Mouse (Mus musculus): ENCODE measurements around the gene Tbx1. TPM values are rescaled to one million over a fixed set of nuclear protein-coding genes. Genes with fewer than 3 reads are reported as not detected.
A peak's percentile ranks its signal among the peaks of the same experiment; 100 is the strongest.

Gene Tbx1
- total and polyA plus RNA-seq, 3 experiments: 0.28 to 0.49 TPM; not detected in 1

DNA sequence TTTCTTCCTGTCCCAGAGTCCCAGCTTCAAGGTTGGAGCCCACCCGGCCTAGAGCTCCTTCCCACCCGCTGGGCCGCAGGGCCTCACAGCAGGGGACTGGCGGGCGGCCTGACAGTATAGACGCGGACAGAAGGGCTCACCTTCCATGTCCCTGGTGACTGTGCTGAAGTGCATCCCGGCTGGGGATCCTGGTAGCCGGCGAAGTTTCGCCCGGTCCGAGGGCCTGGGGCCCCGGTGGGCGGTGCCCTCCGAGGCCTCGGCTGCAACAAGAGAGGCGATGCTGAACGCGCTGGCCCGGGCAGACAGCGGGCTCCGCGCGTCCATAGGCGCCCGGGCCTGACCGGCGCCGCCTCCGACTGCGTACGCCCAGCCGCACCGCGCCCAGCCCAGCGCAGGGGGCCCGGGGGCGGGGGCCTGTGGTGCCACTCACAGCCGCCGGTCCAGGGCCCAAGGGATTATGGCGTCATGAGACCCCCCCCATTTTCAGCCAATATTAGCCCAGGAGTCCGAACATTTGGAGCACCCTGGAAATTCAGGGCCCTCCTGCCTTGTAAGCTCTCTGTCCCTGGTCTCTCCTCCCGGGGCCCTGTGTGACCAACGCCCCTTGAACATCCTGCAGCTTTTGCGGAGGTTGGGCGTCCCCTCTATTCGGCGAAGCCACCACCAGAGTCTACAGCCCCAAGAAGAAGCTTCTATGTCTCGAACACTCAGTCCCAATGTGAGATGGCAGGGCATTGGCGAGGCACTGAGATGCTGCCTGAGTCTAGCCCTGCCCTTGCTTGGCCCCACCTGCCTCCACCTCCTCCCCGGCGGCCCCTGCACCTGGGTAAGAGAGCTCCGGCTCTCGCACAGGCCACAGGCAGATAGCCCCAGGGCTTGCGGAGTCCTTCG is 2.4 kb downstream of the Tbx1 start:
- no peak for DNase-seq

DNA sequence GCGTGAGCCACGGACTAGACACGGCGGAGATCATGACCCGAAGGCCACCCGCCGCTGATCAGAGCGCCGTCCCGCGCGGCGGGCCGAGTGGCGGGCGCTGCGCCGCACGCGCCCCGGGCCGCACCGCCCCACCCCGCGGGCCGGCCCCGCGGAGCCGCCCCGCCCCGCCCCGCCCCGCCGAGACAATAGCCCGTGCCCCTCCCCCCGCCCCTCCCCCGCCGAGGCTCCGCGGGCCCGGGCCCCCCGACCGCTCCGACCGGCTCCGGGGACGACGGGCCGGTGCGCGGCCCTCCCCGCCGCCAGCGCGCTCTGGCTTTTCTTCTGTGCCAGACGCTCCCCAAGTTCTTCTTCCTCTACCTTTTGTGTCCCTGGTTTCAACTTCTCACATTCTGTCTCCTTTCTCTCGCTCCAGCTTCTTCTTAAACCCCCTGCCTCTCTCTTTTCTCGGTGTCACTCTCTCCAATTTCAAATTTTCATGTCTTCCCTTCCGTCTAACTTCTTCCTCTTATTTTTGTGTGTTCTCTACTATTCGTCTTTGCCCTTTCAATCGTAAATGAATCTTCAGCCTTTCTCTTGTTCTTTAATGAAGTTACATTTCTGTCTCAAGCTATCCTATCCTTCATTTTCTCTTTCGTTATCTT is 3.4 kb downstream of the Tbx1 start:
- DNase-seq: no peak

DNA sequence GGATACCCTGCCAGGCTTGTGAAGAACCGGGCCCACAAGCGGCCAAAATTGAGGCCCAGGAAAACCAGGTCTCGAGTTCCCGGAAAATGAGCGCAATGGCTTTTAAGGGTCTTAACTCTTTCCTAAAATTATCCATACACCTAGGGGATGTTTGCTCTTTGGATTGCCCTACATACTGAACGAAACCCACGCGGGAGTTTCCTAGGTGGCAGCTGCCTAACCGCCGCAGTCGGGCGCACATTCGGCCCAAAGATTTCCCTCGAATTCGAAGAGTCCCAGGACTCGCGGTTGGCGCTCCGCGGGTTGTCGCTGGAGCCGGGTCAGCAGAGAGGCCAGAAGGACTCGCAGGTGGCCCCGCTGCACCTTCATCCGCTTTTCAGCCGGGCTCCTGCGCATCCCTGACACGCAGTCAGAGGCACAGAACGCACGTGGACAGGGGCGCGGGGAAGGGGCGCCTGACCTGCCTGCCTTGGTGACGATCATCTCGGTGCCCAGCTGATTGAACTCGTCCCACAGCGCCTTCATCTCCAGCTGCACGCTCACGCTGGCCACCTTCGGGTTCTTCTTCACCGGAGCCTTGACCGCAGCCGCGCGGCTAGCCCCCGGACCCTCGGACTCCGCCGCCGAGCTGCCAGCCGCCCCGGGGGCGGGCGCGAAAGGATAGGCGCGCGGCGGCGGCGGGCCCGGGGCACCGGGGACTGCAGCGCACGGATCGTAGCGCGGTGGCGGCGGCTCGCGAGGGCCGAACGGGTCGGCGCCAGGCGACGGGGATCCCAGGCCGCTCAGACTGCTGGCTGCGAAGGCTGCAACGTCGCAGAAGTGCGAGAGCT is 4.2 kb downstream of the Tbx1 start:
- DNase-seq: no peak

DNA sequence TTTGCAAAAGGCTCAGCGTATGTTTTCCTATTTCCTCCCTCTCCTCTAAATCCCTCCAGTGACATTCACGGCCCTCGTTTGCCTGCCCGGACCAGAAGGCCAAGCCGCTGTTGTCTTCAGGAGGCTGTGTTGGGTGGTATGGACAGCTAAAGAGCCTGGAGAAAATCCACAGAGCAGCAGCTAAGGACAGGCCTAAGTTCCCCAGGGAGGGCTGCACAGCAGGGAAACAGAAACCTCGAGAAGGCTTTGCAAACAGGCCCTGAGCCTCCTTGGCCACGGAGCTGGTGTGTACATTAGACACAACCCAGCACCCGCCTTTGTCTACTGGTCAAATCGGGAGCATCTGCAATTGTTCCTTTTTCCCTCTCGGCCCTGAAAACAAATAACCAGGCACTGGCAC is 4.8 kb downstream of the Tbx1 start:
- DNase-seq: no peak

DNA sequence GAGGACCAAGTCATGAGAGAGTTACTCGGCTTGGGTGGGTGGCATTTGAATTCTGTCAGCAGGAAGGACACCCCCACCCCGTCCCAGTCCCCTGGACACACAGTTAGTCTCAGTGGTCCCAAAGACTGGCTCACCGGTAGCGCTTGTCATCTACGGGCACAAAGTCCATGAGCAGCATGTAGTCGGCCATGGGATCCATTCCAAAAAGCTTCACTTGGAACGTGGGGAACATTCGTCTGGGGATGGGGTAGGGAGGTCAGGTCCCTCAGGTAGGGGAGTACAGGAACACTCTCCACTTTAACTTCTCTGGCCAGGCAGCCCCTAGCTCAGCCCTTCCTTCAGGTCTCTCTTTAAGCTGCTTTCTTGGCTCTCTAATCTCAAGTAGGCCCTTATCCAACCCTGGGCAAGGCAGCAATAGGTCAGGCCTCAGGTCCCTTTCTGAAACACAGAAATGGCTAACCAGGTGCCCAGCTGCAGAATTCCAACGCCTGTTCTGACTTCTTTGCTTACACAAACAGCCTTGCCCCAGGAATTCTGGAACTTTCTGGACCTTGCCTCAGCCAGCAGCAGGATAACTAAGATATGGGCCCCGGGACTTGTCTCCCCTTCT is 5.5 kb downstream of the Tbx1 start:
- no peak for DNase-seq

DNA sequence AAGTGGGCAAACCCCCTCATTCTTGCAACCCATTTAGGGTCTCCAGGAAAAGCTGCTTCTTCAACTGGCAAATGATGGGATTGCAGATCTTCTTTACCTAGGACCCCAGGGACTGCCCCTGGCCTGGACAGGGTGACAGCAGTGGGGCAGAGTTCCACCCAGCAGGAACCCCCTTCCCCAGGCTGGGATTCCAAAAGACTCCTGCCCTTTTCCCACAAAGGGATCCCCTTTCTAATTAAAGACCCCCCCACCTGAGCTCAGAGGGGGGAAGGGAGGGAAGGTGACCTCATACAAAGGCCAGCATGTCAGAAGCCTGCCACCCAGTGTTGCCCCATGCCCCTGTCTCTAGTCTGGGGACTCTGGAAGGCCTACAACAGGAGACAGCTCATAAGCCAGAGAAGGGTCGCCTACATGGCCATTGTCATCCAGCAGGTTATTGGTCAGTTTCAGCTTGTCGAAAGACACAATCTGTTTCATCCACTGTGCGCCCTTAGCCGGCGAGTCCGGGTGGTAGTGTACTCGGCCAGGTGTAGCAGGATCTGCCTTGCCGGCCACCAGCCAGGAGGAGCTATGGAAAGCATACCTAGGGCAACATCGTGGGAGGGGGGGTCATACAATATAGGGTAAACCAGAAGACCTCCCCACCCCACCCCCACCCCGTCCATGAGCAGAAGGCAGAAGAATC is 6.7 kb downstream of the Tbx1 start:
- DNase-seq: no peak

DNA sequence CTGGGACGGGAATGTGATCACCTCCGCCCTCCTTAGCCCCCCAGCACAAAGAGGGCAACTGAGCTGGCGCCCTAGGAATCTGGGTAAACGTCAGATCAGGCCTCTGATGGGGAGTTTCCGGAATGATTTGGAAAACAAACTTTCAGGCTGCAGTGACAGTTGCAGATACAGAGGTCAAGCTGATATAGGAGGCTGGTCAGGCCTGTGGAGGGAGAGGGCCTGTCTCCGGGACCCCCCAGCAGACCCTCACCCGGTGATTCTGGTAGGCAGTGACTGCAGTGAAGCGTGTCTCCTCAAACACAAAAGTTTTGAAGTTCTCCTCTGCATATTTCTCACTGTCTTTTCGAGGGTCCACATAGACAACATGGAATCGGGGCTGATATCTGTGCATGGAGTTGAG is 7.3 kb downstream of the Tbx1 start:
- no peak for DNase-seq

DNA sequence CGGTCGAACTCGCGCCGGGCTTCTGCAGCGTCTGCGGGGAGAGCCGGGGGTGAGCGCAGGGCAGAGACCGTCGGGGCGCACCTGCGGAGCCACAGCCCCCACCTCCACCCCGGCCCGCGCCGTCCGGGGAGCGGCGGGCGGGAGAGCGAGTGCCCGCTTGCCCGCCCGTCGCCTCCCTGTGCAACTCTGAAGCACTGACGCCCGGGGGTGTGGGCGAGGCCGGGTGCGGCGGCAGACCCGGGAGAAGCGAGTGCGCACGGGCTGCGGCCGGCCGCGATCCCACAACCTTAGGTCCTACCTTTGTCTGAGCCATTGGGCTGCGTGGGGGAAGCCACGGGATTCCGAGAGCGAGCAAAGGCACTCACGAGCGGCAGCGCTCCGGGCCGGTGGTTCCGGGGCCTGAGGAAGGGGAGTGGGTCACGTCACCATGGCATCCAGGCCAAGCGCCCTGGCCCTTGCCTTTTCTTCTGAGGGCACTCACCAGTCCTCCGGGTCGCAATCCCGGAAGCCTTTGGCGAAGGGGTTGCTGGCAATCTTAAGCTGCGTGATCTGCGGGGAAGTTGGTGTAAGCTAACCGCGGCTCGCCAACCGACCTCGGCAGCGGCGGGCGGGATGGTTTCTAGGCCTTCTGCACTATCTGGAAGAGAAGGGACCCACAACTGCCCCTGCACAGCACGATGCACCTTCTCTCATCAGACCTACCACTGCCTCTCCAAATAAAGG is 7.9 kb downstream of the Tbx1 start:
- no peak for DNase-seq

DNA sequence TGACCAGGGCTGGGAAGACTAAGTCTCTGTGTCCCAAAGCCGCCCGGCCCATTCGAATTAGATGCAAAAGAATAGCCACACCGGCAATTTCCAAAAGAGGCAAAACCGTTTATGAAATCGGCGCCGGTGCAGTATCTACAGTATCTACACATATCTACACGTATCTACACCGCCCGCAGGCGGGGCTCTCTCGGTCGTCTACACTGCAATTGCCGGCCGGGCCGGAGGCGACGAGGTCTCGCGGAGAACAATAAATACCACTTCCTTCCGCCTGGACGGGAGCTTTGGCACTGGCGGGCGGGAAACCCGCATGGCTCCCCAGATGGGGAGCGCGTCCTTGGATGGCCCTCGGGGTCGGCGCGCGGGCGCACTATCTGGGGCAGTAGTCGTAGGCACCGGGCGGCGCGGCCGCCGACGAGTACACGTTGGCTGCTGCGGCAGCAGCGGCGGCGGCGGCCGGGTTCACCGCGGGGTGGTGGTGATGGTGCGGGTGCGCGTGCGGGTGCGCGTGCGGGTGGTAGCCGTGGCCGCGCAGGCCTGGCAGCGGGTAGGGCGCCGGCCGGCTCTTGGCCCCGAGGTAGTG is 8.8 kb downstream of the Tbx1 start:
- peak; percentile 29 for DNase-seq

DNA sequence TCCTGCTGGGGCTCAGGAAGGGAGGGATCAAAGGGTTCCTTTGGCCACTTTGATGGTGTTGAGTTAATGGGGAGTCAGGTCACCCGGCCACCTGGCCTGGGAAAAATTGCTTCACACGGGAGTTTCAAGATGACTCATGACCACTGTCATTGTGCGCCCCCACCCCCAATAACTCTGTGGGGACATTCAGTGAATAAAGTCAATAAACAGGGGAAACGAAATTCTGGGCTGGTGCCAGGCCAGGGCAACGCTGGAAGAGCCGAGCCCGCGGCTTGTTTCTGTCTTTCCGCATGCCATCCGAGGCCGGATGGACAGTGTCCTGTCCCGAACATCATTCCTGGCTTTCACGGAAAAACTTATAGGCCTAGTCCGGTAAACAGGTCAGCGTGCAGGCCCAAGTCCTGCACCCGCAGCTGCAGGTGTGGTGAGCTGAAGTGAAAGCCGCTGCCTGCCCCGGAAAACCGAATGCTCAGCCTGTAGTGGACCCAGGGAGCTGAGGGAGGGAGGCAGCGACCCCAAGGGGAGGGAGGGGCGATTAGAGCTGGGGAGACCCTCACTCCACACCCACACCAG is 9.3 kb downstream of the Tbx1 start:
- DNase-seq: no peak

DNA sequence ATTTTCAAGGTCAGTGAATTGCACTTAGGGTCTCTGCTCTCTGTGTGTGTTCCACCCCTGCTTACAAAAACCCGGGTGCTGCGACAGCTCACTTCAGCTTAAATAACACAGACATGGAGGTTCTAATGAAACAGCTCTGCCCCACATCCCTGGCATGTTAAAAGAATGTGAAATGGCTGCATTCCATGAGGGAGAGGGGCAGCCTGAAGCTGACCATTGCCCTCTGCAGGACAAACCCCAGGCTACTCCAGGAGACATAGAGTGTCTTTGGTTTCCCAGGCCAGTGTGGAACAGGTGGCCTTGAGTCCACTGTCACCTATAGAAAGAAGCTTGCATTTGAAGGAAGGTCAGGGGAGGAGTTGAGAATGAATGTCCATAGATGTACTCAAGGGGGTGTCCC is 10.1 kb downstream of the Tbx1 start:
- DNase-seq: no peak

DNA sequence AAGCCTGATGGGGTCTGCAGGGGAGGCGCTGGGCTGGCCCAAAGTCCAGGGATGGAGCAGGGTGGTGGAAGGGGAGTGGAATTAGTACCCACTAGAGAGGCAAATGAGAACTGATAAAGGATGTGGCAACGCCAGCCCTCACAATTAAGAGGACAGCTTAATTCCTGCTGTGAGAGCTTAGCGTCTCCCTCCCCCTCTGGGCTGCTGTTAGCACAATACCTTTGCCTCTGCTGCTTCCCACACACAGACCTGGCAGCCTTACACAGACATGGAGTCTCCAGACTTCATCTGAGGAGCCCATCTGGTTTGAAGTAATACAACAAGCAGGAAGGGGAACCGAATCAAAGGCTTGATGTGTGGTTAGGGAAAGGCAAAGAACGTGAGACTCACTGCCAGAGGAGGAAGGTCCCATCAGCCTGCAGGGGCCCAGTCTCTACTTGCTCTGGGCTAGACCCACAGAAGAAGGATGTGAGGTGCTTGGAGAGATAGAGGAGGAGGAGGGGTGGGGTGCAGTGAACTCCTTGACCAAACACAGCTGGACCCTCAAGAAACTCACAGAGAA is 12.8 kb downstream of the Tbx1 start:
- no peak for DNase-seq

DNA sequence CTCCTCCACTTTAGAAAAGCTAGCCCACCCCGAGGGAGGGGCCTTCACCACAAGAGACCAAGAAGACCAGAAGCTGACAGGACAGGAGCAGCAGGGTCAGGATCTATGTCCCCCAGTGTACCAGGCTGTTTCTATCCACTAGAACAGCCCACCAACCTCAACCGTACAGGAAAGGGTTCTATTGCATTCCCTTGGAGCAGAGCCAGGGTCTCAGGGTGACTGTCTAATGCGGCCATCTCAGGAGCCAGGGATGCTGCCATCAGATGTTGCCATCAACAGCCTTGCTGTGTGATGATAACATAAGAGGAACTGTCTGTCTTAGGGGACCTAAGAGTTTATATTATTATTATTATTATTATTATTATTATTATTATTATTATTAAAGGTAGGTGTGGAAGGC is 13.4 kb downstream of the Tbx1 start:
- no peak for DNase-seq

DNA sequence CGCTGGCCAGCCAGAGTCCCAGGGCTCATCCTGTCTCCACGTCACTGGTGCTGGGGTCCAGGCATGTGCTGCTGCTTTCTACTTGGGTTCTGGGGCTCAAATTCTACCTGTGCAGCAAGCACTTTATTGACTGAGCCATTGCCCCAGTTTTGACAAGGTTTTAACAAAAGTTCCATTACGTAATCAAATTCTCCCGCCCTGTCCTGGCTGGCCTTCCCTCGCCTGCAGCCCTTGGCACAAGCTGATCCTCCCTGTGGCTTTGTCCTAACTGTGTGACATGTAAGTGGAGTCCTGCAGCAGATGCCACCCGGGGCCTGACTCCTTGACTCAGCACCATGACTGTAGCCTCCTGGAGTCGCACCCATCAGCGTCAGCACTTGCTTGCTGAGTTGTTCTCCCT is 16.3 kb downstream of the Tbx1 start:
- peak; percentile 70 for DNase-seq

DNA sequence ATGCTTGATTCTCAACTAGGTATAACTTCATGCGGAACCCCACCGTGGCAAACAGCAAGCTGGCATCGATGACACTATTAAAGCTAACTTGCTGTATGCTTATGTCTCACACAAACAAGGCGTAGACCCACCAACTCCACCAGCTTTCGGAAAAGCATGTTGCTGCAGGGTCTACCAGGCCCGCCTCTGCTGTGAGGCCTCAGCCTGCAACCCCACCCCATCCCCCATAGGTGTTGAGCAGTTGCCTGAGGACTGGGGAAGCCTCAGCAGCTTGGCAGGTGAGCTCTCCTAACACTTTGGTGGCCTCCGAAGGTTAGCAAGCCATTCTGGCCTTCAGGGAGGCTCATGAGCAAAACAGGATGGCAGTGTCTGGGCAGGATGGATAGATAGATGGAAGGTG is 21.9 kb downstream of the Tbx1 start:
- no peak for DNase-seq

DNA sequence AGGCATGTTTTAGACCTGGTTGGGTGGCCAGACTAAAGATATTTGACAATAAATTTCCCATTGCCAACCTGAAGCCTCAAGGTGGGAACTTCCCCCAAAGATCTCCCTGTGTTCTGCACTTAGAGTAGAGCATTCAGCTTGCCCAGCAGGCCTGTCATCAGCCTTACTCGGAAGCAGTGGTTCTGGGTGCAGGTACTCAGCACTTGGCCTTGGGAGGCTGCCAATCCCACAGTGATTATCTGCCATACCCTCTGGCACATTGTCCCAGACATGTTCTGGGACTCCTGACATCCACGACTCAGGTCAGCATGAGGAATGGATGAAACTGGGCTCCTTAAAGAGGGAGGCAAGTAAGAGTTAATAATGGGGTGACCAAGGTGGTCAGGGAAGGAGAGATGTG is 26.0 kb downstream of the Tbx1 start:
- DNase-seq: no peak

DNA sequence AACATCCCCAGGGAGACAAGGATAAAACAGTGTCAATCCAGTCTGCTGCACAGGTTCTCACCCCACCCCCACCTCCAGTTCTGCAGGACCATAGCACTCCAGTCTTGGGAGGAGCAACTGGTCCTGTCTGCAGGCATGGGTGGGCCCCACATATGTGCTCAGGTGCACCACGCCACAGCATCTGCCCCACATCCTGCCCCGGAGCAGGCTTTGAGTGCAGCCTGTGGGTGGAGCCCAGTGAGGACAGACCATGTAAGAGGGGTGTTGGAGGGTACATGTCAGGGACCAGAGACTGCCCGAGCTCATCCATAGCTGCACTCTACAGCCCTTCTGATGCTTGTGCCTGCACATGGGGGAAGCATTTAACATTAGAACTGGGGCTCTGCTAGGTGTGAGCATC is 34.0 kb downstream of the Tbx1 start:
- DNase-seq: no peak

DNA sequence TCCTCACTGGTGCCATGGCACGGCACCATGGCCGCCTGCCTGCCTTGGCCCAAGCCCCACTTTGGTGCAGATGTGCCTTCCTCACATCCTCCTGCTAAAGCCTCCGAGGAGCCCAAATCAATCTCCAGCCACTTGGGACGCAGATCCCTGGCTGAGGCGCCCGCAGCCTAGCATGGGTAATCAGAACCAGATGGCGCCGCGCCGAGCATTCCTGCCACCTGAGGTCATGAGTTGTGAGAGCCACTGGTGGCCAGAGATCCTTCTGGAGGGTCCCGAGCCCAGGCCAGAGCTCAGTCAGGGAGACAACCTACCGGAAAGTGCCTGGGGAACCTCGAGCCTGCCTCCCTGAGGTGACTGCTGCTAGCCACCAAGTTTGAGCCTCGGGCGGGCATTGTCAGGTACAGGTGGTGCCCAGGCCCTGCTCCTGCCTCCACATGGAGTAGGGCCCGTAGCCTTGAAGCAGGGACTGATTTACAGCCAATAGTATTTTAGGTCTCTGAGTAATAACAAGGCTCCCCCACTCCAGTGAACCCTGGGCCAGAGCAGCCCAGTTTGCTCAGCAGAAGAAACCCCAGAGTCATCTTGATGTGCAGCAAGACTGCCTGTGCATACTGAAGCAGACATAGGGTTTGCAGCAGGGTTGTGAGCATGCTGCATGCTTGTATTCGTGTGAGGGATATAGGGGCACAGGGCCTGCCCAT is 35.1 kb downstream of the Tbx1 start:
- no peak for DNase-seq

DNA sequence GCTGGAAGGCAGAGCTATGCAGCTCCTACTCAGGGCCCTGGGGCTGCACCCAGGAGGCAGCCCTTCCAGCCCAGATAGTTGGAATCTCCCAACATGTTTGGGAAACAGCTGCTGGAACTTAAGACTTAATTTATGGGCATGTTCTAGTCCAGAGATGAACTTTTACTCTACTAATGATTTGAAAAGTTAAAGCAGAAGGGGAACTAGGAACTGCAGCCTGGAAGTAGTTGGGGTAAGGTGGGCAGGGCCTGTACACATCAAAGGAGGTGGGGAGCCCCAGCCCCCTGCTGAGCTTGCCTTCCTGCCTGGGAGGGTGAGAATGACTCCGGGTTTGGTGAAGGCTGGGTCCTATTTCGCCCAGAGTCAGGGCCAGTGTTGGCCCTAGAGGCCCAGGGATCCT is 35.8 kb downstream of the Tbx1 start:
- DNase-seq: no peak
